Mouse (Mus musculus): ENCODE data around the gene Tmod2. TPM values are rescaled to one million over a fixed set of nuclear protein-coding genes. Genes with fewer than 3 reads are reported as not detected.
A peak's percentile ranks its signal among the peaks of the same experiment; 100 is the strongest.

Tmod2 gene
- total and polyA plus RNA-seq, 2 experiments from 2014 or later = 185 to 406 TPM

GRCm38 (mm10) chr9:75601510-75601909 lies 9.6 kb downstream of the Tmod2 start:
- H3K4me3 ChIP-seq (ENCODE audit: low read depth, low read length) = no peak overlapping the region
- WGBS = 71% methylated on average over 12 of the region's 12 CpGs
- H3K9me3 ChIP-seq (ENCODE audit: low read length) = no peaks in the 10 kb centered on the region
- no peak for TF ChIP-seq CTCF (IDR thresholded peaks at IDR 0.05; ENCODE audit: low read depth)
- H3K9ac ChIP-seq = no peak overlapping the region
- 0 out of 2 replicates have a peak, but pooled peaks cover 2% of the 10 kb centered on the region for H3K4me1 ChIP-seq (ENCODE audit: insufficient read depth)
- no peak for ATAC-seq
- H3K27ac ChIP-seq (ENCODE audit: low read depth, low read length) = no peak overlapping the region
- no peak for DNase-seq
- no peak overlapping the region for H3K4me2 ChIP-seq (ENCODE audit: low read depth)
- H3K27me3 ChIP-seq (ENCODE audit: insufficient read depth, low read length) = no peaks in the 10 kb centered on the region
- peaks cover 17% of the 10 kb centered on the region; the same call in 1 of the 2 replicates for H3K36me3 ChIP-seq (ENCODE audit: insufficient read depth)

- Histone ChIP-seq H3K9me3 (ENCODE audit: low read length) (no peaks in the 10 kb centered on the region), H3K4me2 (ENCODE audit: low read depth) (no peak overlapping the region), H3K36me3 (ENCODE audit: insufficient read depth) (peaks cover 23% of the 10 kb centered on the region), H3K9ac (no peak overlapping the region), H3K4me3 (ENCODE audit: low read depth, low read length) (no peak overlapping the region), H3K4me1 (ENCODE audit: insufficient read depth) (0 out of 2 replicates have a peak, but pooled peaks cover 2% of the 10 kb centered on the region), H3K27ac (ENCODE audit: low read depth, low read length) (no peak overlapping the region; the same call in 1 of the 2 replicates), H3K27me3 (ENCODE audit: insufficient read depth, low read length) (no peaks in the 10 kb centered on the region)
- no peak for TF ChIP-seq CTCF (IDR thresholded peaks at IDR 0.05; ENCODE audit: low read depth)
- whole genome bisulfite sequencing = 66% methylated on average over 7 of the region's 7 CpGs
- no peak for ATAC-seq
- DNase-seq = no peak
Observed at GRCm38 (mm10) chr9:75600166-75600934, 10.8 kb downstream of the Tmod2 start.

GRCm38 (mm10) chr9:75599191-75599841 lies 11.8 kb downstream of the Tmod2 start:
- H3K27ac ChIP-seq (ENCODE audit: low read depth, low read length) = peak overlapping the region; percentile 35; the same call in 1 of the 2 replicates
- peak; percentile 78 for DNase-seq
- peaks cover 28% of the 10 kb centered on the region for H3K36me3 ChIP-seq (ENCODE audit: insufficient read depth)
- WGBS = 17% methylated on average over 5 of the region's 5 CpGs
- TF ChIP-seq CTCF (IDR thresholded peaks at IDR 0.05; ENCODE audit: low read depth) = peak; percentile 52
- H3K4me1 ChIP-seq (ENCODE audit: insufficient read depth) = 0 out of 2 replicates have a peak, but pooled peaks cover 2% of the 10 kb centered on the region
- H3K9ac ChIP-seq = no peak overlapping the region
- no peak overlapping the region for H3K4me2 ChIP-seq (ENCODE audit: low read depth)
- no peaks in the 10 kb centered on the region for H3K27me3 ChIP-seq (ENCODE audit: insufficient read depth, low read length)
- no peak overlapping the region for H3K4me3 ChIP-seq (ENCODE audit: low read depth, low read length)
- ATAC-seq = peak; percentile 91
- H3K9me3 ChIP-seq (ENCODE audit: low read length) = no peaks in the 10 kb centered on the region

- H3K27me3 ChIP-seq (ENCODE audit: insufficient read depth, low read length) = no peaks in the 10 kb centered on the region
- 0 out of 2 replicates have a peak, but pooled peaks cover 2% of the 10 kb centered on the region for H3K4me1 ChIP-seq (ENCODE audit: insufficient read depth)
- H3K9ac ChIP-seq = no peak overlapping the region
- no peaks in the 10 kb centered on the region for H3K9me3 ChIP-seq (ENCODE audit: low read length)
- peaks cover 43% of the 10 kb centered on the region for H3K36me3 ChIP-seq (ENCODE audit: insufficient read depth)
- no peak overlapping the region for H3K4me3 ChIP-seq (ENCODE audit: low read depth, low read length)
- no peak for TF ChIP-seq CTCF (IDR thresholded peaks at IDR 0.05; ENCODE audit: low read depth)
- no peak for DNase-seq
- 80% methylated on average over 4 of the region's 4 CpGs for WGBS
- no peak overlapping the region for H3K4me2 ChIP-seq (ENCODE audit: low read depth)
- ATAC-seq = no peak
- H3K27ac ChIP-seq (ENCODE audit: low read depth, low read length) = no peak overlapping the region
Observed at GRCm38 (mm10) chr9:75597596-75597995, 13.5 kb downstream of the Tmod2 start.

GRCm38 (mm10) chr9:75597036-75597435 lies 14.1 kb downstream of the Tmod2 start:
- no peak for TF ChIP-seq CTCF (IDR thresholded peaks at IDR 0.05; ENCODE audit: low read depth)
- H3K9me3 ChIP-seq (ENCODE audit: low read length) = no peaks in the 10 kb centered on the region

GRCm38 (mm10) chr9:75593481-75593880 lies 17.6 kb downstream of the Tmod2 start:
- no peaks in the 10 kb centered on the region for H3K27me3 ChIP-seq (ENCODE audit: insufficient read depth, low read length)
- peaks cover 70% of the 10 kb centered on the region for H3K36me3 ChIP-seq (ENCODE audit: insufficient read depth)
- peak; percentile 75 for DNase-seq
- H3K9ac ChIP-seq = no peak overlapping the region
- 76% methylated on average over 5 of the region's 5 CpGs for WGBS
- H3K4me1 ChIP-seq (ENCODE audit: insufficient read depth) = no peaks in the 10 kb centered on the region
- H3K9me3 ChIP-seq (ENCODE audit: low read length) = no peaks in the 10 kb centered on the region
- H3K27ac ChIP-seq (ENCODE audit: low read depth, low read length) = peak overlapping the region; percentile 45; the same call in 1 of the 2 replicates
- ATAC-seq = peak; percentile 84
- TF ChIP-seq CTCF (IDR thresholded peaks at IDR 0.05; ENCODE audit: low read depth) = no peak
- H3K4me2 ChIP-seq (ENCODE audit: low read depth) = no peak overlapping the region
- no peak overlapping the region for H3K4me3 ChIP-seq (ENCODE audit: low read depth, low read length)

More at GRCm38 (mm10) chr9:75597036-75597435, 14.1 kb downstream of the Tmod2 start:
- WGBS = 89% methylated on average over 13 of the region's 13 CpGs
- DNase-seq (no peak), ATAC-seq (no peak)
- Histone ChIP-seq H3K36me3 (ENCODE audit: insufficient read depth) (peaks cover 48% of the 10 kb centered on the region), H3K27ac (ENCODE audit: low read depth, low read length) (no peak overlapping the region), H3K9ac (no peak overlapping the region), H3K4me3 (ENCODE audit: low read depth, low read length) (no peak overlapping the region), H3K27me3 (ENCODE audit: insufficient read depth, low read length) (no peaks in the 10 kb centered on the region), H3K4me2 (ENCODE audit: low read depth) (no peak overlapping the region), H3K4me1 (ENCODE audit: insufficient read depth) (0 out of 2 replicates have a peak, but pooled peaks cover 2% of the 10 kb centered on the region)

Data from forebrain, postnatal 0 days (tissue).